Comparison of ENCODE assay signal across 11 mouse cellular contexts in the genomic region with DNA sequence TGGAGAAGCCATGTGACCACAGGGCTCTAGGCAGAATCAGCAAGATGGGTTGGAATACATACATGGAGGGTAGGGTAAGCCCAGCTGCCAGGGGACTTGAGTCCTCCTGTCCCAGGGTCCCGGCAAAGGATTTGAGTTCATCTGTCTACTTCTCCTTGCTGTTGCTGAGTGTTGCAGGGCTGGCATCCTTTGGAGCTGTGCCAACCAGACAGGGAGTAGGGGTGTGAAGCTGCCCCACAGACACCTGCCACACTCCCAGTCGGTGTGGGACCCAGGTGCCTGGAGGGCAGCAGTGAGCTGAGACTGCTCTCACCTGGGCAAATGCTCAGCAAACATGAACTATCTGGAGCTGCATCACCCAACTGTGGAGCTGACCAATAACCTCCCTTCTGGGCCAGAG.
DNase-seq lines count a peak whose midpoint lies in the region.
"Had no signal": no experiment of that assay in that cellular context is flagged by ENCODE, and none has a peak within 500 bp of the region (broad histone marks: within the 10 kb centered on the region; RNA-seq: fewer than 3 reads in every experiment).

No protein-coding gene starts in this region.

- DNase-seq in cerebellum, postnatal 10 days: peak; percentile 62 to 63
- no peak for DNase-seq in cerebellum, postnatal 36 days
- DNase-seq: adrenal gland, adult 2 months; adrenal gland, adult 8-10 months; adrenal gland, postnatal 10 days; adrenal gland, postnatal 14 days; adrenal gland, postnatal 25 days; adrenal gland, postnatal 36 days; cerebellum, adult 11 months; cerebellum, adult 11-12 months; cerebellum, adult 2 months had no signal

Comparison
In these comparisons a context has a peak if more than half of its experiments do, and no peak if none do; other contexts are left out.
1. DNase-seq: peak in cerebellum, postnatal 10 days (2 of 2); none in cerebellum, postnatal 36 days (0 of 2).